Mouse (Mus musculus) right cerebral cortex, postnatal 25 days (tissue): ENCODE measurements at regions not wholly inside any gene's neighbourhood (a gene's known extent, or its start where the extent isn't known, plus 50 kb on each side); places are given as distances from the start of the nearest gene placed in this dataset.

ENCODE experiments used
- DNase-seq: peaks from one replicate; pipeline ENCODE4 v3.0.0; 2022

DNA sequence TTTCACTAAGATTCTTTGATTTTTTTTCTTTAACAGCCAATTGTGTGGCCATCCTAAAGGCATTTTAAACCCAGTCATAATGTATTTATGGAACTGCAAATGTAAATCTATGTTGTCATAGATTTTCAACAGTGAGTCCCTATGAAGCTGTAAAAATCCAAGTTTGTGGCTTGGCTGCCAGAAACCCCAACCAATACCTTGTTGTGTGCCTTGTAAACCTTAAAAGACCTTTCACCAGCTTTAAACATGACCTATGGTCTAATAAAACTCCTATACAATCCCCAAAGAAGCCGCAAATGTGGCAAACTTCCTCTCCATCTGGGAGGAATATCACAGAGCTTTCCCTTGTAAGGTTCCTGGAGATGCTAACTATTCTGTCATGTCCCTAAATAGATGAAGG lies 125.4 kb upstream of the Igf1 start:
- no peak for DNase-seq

- no peak for DNase-seq
Measured at GRCm38 (mm10) chr10:87733241-87733640, 124.8 kb upstream of the Igf1 start.

DNA sequence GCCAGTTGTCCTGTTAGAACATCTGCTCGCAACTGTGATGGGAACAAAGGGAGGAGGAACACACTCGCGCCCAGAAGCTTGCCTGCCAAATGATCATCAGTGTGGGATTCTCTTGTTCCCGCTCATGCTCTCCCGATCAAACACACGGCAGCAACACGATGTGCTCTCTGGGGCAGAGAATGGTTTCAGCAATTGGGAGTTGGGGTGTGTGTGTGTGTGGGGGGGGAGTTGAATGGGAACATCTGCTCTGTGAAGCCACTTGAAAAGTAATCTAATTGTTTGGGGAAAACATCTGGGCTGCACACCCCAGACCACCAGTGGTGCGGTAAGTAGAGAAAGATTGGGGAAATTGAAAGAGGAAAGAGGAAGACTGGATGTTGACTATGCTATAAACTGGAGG lies 117.7 kb upstream of the Igf1 start:
- no peak for DNase-seq

- no peak for DNase-seq
Measured at GRCm38 (mm10) chr10:87742766-87743165, 115.3 kb upstream of the Igf1 start.

DNA sequence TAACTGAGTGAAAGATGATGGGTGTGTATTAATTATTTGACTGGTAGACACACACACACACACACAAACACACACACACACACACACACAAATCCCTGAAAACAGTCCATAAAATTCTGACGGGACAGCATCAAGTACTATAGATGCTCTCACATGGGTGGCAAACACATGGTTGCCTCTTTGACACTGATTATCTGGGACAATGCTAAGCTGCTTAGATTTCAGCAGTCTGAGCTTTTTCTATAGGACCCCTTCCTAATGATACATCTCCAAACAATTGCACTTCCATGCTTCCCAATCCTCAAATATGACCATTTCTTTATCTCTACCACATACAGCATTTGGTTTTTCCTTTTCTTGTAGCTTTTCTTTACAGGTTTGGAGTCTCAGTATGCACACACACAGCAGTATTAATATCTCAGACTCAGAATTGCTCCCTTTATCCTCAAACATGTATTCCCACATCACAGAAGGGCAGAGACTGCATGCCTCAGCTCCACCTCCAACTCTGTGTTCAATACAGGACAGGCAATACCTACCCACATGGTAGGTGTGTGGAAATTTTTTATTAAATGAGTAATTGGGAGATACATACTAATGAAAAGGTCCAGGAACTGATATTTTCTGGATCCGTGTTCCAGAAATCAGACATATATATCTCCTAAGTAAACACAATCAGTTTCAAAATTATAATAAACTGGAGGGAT lies 110.1 kb upstream of the Igf1 start:
- no peak for DNase-seq

DNA sequence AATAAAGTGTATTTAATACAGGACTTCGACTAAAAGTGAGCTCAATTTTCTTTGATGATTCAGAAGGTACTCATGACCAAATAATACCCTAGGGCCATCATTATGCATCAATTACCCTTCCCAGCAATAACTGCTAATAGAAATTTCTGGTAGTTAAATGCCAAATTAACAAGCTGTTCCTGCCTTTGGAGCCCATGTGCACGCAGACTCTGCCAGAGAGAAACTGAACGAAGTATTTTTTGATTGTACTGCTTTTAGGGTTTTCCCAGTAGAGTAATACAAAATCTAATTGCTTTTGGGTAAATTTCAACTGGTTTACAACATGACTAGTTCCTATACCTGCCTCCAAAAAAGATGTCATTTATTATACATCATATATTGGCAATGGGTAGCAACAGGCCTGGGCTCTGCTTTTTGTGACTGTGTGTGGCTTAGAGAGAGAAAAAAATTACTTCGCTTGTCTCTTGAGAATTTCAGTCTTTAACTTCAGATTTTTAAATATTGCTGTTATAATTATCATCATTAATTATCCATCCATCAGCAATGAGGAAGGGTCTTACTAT lies 109.4 kb upstream of the Igf1 start:
- DNase-seq = no peak

DNA sequence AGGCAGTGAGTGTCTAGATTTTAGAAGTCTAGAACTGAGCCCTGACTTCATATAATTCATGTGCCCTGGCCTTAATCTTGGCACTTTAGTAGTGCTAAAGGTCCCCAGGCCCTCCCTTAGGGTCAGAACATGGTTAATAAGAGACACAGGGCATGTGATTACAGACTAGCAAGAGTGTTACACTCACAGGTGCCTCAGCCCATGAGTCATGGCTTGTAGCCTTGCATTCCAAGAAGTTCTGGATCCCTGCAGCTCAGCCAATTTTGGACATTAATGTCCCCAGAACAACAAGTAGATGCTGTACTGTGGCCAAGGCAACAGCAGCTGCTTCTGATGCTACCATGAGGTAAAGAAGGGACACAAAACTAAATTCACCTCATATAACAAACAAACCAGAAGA lies 107.7 kb upstream of the Igf1 start:
- no peak for DNase-seq

- DNase-seq = no peak
Measured at GRCm38 (mm10) chr10:87750972-87751371, 107.1 kb upstream of the Igf1 start.

GRCm38 (mm10) chr10:87752117-87752516 lies 105.9 kb upstream of the Igf1 start:
- no peak for DNase-seq

DNA sequence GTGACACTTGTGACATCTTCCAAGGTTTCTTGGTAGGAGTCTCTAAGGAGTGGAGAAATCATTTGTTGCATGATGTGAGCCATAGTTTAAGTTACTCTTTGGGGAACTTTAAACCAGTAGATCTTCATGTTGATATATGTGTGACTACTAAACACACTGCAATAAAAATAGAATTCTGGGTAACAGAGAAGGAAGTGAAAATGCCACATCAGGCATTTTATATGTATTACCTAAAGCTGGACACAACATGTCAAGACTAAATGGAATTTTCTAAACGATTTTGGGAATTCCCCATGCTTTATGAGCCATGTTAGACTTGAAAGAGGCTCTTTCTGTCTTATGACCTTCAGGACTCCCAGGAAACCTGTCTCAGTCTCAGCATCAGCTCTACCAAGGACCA lies 104.6 kb upstream of the Igf1 start:
- DNase-seq = no peak

DNA sequence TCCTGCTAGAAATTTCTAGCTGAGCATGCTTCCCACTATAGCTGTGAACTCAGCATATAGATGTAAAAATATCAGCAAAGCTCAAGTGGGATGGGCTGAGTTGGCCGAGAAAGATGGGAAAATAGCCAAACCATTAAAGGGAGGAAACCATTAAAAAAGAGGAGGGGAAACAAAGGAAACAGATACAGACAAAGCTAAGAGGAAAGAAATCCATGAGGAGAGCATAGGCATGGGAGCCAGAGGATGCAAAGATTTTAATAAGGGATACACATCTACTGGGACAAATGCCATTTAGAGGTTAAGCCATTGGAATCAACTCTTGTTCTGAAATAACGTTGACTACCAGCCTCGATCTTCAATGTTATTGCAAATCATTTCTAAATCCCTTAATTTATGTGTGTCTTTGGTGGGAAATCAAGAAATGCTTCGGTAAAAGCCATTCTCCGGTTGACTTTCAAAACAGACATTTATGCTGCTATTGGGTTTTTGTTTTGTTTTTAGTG lies 96.5 kb upstream of the Igf1 start:
- no peak for DNase-seq

- DNase-seq = no peak
Measured at GRCm38 (mm10) chr10:87787521-87787920, 70.5 kb upstream of the Igf1 start.

GRCm38 (mm10) chr10:87792346-87792745 lies 65.7 kb upstream of the Igf1 start:
- DNase-seq = no peak

- no peak for DNase-seq
Measured at GRCm38 (mm10) chr10:87803936-87804791, 53.9 kb upstream of the Igf1 start.

GRCm38 (mm10) chr10:87804792-87805082 lies 53.3 kb upstream of the Igf1 start:
- DNase-seq = no peak
